ENCODE assay signal across 9 mouse cellular contexts in the genomic region with DNA sequence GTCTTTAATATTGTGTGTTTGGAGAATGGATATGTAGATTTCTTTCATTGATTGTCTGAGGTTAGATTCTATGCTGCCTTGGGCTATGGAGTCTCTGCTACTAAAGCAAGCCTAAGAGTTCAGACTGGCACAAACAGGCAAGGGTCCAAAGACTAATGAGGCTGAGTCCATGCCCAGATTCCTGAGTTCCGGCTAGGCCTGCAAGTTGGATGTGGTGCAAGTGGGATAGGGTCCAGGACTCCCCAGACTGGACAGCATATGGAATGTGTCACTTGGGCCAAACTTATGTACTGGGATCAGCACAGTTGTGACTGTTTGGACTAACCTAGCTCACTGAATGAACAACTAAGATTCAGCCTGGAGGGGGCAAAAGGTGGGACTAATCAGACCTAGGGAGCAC. TPM values are rescaled to one million over a fixed set of nuclear protein-coding genes. Genes with fewer than 3 reads are reported as not detected.
DNase-seq lines count a peak whose midpoint lies in the region; ATAC-seq and TF ChIP-seq lines count a peak whose summit lies in the region.
"Had no signal": no experiment of that assay in that cellular context is flagged by ENCODE, and none has a peak within 500 bp of the region (broad histone marks: within the 10 kb centered on the region; RNA-seq: fewer than 3 reads in every experiment).

No protein-coding gene starts in this region.

- H3K4me2 ChIP-seq in kidney, embryonic 15.5 days = no peak overlapping the region
- no peak overlapping the region for H3K4me2 ChIP-seq in heart, postnatal 0 days (ENCODE audit: low read depth, low read length)

- H3K4me3 ChIP-seq in kidney, embryonic 15.5 days (replicated peaks) = no peak overlapping the region
- H3K4me3 ChIP-seq in heart, postnatal 0 days (ENCODE audit: low read depth, low read length) = no peak overlapping the region
- H3K4me3 ChIP-seq: myocyte had no signal

- no peak for TF ChIP-seq POLR2A in brain, embryonic 14.5 days (IDR thresholded peaks at IDR 0.05; ENCODE audit: borderline replicate concordance, extremely low read depth, insufficient read depth, insufficient read length, poor library complexity, severe bottlenecking)

- peak; percentile 85 for DNase-seq in kidney, adult 11 months
- peak; percentile 93 for DNase-seq in Muller cell, postnatal 12 days (ENCODE audit: inconsistent ontology term)
- DNase-seq in brain, embryonic 14.5 days (ENCODE audit: low read depth) = peak; percentile 93
- DNase-seq in heart, postnatal 0 days (ENCODE audit: low spot score) = no peak
- DNase-seq in testis, postnatal 14 days (ENCODE audit: low spot score) = no peak

- no peak for TF ChIP-seq EP300 in heart, postnatal 0 days (IDR thresholded peaks at IDR 0.05; ENCODE audit: low read depth)

- H3K27ac ChIP-seq in kidney, embryonic 15.5 days = no peak overlapping the region
- no peak overlapping the region for H3K27ac ChIP-seq in heart, postnatal 0 days (ENCODE audit: low read depth)
- H3K27ac ChIP-seq: liver, embryonic 14.5 days had no signal

- 68% methylated on average over 1 of the region's 1 CpGs for WGBS in kidney, embryonic 15.5 days
- WGBS in heart, postnatal 0 days = 31% methylated on average over 1 of the region's 1 CpGs

- no peaks in the 10 kb centered on the region for H3K9me3 ChIP-seq in kidney, embryonic 15.5 days (replicated peaks)
- no peaks in the 10 kb centered on the region for H3K9me3 ChIP-seq in heart, postnatal 0 days (replicated peaks; ENCODE audit: control insufficient read depth, low read length)

- no peak overlapping the region for H3K9ac ChIP-seq in kidney, embryonic 15.5 days
- no peak overlapping the region for H3K9ac ChIP-seq in heart, postnatal 0 days (replicated peaks; ENCODE audit: low read depth, low read length)
- H3K9ac ChIP-seq: liver, embryonic 14.5 days had no signal

- no peak for TF ChIP-seq CTCF in brain, embryonic 14.5 days (IDR thresholded peaks at IDR 0.05; ENCODE audit: borderline replicate concordance, extremely low read depth, insufficient read depth, insufficient read length)
- no peak for TF ChIP-seq CTCF in heart, postnatal 0 days (IDR thresholded peaks at IDR 0.05; ENCODE audit: low read depth)

- ATAC-seq in kidney, embryonic 15.5 days (replicated peaks; ENCODE audit: low FRiP score) = no peak
- peak; percentile 33; the same call in 1 of the 2 replicates for ATAC-seq in heart, postnatal 0 days (ENCODE audit: insufficient read depth, low read depth)
- ATAC-seq in megakaryocyte progenitor cell, adult 5-6 weeks (replicated peaks; ENCODE audit: poor library complexity) = no peak

- no peaks in the 10 kb centered on the region for H3K4me1 ChIP-seq in kidney, embryonic 15.5 days
- H3K4me1 ChIP-seq in heart, postnatal 0 days (ENCODE audit: control insufficient read depth, insufficient read depth) = 0 out of 2 replicates have a peak, but pooled peaks cover 8% of the 10 kb centered on the region

- H3K36me3 ChIP-seq in kidney, embryonic 15.5 days = no peaks in the 10 kb centered on the region
- H3K36me3 ChIP-seq in heart, postnatal 0 days (replicated peaks; ENCODE audit: control insufficient read depth, insufficient read depth, low read length) = no peaks in the 10 kb centered on the region

- H3K27me3 ChIP-seq in kidney, embryonic 15.5 days = no peaks in the 10 kb centered on the region
- no peaks in the 10 kb centered on the region for H3K27me3 ChIP-seq in heart, postnatal 0 days (ENCODE audit: control insufficient read depth, insufficient read depth, low read length)

RNA-seq across cellular contexts. Expression of gene Gnaq, which starts 19.3 kb away (rescaled TPM):
- polyA plus RNA-seq in kidney, embryonic 15.5 days (2015; fragmentation: Nextera tagmentation; extraction: Ambion mirVana) = 36.2 and 41.6 TPM in 2 replicates
- 48.9 and 83.4 TPM in 2 replicates for polyA plus RNA-seq in brain, embryonic 14.5 days (2012; rRNA removed)
- 24.6 and 27.0 TPM in 2 replicates for total RNA-seq in heart, postnatal 0 days (2014; rRNA removed; ENCODE audit: low replicate concordance)
- 11.9 and 12.7 TPM in 2 replicates for polyA plus RNA-seq in heart, postnatal 0 days (2015; fragmentation: Nextera tagmentation; extraction: Ambion mirVana)
- 22.2 and 23.8 TPM in 2 replicates for total RNA-seq in megakaryocyte progenitor cell, adult 5-6 weeks (2015)
- 14.3 and 20.4 TPM in 2 replicates for total RNA-seq in megakaryocyte progenitor cell, adult 5-6 weeks (2017)

Comparison
In these comparisons a context has a peak if more than half of its experiments do, and no peak if none do; other contexts are left out.
1. DNase-seq: peak in kidney, adult 11 months (single experiment), Muller cell, postnatal 12 days (single experiment) and brain, embryonic 14.5 days (single experiment); none in heart, postnatal 0 days (single experiment) and testis, postnatal 14 days (single experiment).